Mouse (Mus musculus): Measurements from ENCODE around the gene Apopt1.

DNA sequence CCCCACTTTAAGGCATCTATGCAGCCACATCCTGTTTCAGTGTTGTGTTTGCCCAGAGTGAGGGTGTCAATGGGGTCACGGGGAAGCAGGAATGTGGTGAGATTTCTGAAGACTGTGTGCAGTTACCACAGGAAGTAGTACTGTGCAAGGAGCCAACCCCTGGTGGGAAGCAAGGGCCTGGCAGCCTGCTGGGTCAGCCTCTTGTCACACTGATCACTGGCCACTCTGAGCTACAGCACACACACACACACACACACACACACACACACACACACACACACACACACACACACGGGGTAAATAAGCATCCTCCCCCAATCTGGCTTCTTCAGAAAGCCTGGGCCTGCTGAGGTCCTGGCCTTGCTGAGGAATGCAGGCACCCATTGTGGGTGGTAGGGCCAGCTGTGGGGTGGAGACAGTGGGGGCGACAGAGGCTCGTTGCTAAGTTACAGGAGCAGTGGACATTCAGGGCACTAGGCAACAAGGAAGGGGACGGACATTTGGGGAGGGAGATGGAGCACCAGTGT is 21.7 kb upstream of the Apopt1 start:
- TF ChIP-seq POLR2A (IDR thresholded peaks at IDR 0.05; ENCODE audit: borderline replicate concordance, extremely low read depth, insufficient read depth, insufficient read length, poor library complexity, severe bottlenecking) (no peak), CTCF (IDR thresholded peaks at IDR 0.05; ENCODE audit: borderline replicate concordance, extremely low read depth, insufficient read depth, insufficient read length) (no peak)

Measured in brain, embryonic 14.5 days (tissue).